Mouse (Mus musculus) mouse embryonic stem cell (cell line): Measurements from ENCODE around the gene Spag4.
"Not testable (repeated sequence)": the region's sequence is repeated elsewhere in the genome, so short reads cannot be mapped to it uniquely, and the experiment has no call there.

ENCODE experiments used
- in situ Hi-C, 2 experiments: fragments of 300-500 bp; cut with MboI; formaldehyde crosslinking; loops; 1 replicate in 1 of 2; 3 replicates in 1 of 2; pipeline ENCODE4 v1.14.3; 2019 to 2020; ENCODE audit warnings: low sequenced_read_pairs in 2 of 2, low pct_unique_long_range_greater_than_20kb in 1 of 2, mixed read lengths in 1 of 2; ENCODE audit not compliant: unreplicated experiment in 1 of 2

The Spag4 gene

GRCm38 (mm10) chr2:156087391-156088110 lies 22.6 kb downstream of the Spag4 start:
- in situ Hi-C loops, result no loop called here

GRCm38 (mm10) chr2:156089799-156090198 lies 24.8 kb downstream of the Spag4 start:
- in situ Hi-C loops, result no loop called here

- in situ Hi-C loops, result no loop called here
These were observed 27.0 kb downstream of the Spag4 start for GRCm38 (mm10) chr2:156091926-156092325.

- in situ Hi-C loops, result no loop called here
These were observed 45.8 kb downstream of the Spag4 start for GRCm38 (mm10) chr2:156110627-156111357.

- in situ Hi-C loops, result no loop called here
These were observed 46.5 kb downstream of the Spag4 start, which contains the start of the genes Cpne1 and Rbm12 for GRCm38 (mm10) chr2:156111358-156112079. TSS of gene Cpne1 (minus strand) at chr2:156111965. TSS of gene Rbm12 (minus strand) at chr2:156111978.

GRCm38 (mm10) chr2:156112080-156112423 lies 47.1 kb downstream of the Spag4 start:
- in situ Hi-C loops, result not testable (repeated sequence)

- in situ Hi-C loops, result no loop called here
These were observed 54.6 kb downstream of the Spag4 start for GRCm38 (mm10) chr2:156119566-156119965.
